Mouse (Mus musculus) limb, embryonic 11.5 days (tissue): ENCODE measurements around the gene Cacng2. TPM values are rescaled to one million over a fixed set of nuclear protein-coding genes. Genes with fewer than 3 reads are reported as not detected.

Source experiments
- ATAC-seq: fragments of 200-750 bp; cut with Nextera tagmentation; 2 replicates; pipeline ENCODE4 v1.8.0; 2017; ENCODE audit warnings: low read depth; ENCODE audit not compliant: insufficient number of reproducible peaks, low FRiP score, low TSS enrichment
- DNase-seq: peaks from one replicate; pipeline ENCODE4 v3.0.0-alpha.2; 2015; ENCODE audit warnings: low spot score
- H3K27ac ChIP-seq: fragments of 300-500 bp; sonication (generic); replicated peaks from 2 replicates; pipeline ENCODE4 v1.5.1; 2014; ENCODE audit warnings: low read depth, mild to moderate bottlenecking, low read length
- H3K27me3 ChIP-seq: fragments of 300-500 bp; sonication (generic); 2 replicates; pipeline ENCODE4 v1.6.1; 2014; ENCODE audit warnings: mild to moderate bottlenecking, low read length, mixed read lengths; ENCODE audit not compliant: control insufficient read depth, insufficient read depth
- H3K36me3 ChIP-seq: fragments of 300-500 bp; sonication (generic); 2 replicates; pipeline ENCODE4 v1.6.1; 2014; ENCODE audit warnings: mild to moderate bottlenecking, low read length, moderate library complexity, mixed read lengths; ENCODE audit not compliant: control insufficient read depth, insufficient read depth
- H3K4me1 ChIP-seq: fragments of 300-500 bp; sonication (generic); 2 replicates; pipeline ENCODE4 v1.6.1; 2014; ENCODE audit warnings: low read length, mixed read lengths; ENCODE audit not compliant: control insufficient read depth, insufficient read depth
- H3K4me2 ChIP-seq: fragments of 300-500 bp; sonication (generic); 2 replicates; pipeline ENCODE4 v1.6.1; 2014; ENCODE audit warnings: low read depth, mild to moderate bottlenecking, moderate library complexity; ENCODE audit not compliant: severe bottlenecking
- H3K4me3 ChIP-seq: fragments of 300-500 bp; sonication (generic); 2 replicates; pipeline ENCODE4 v1.5.1; 2014; ENCODE audit warnings: low read depth, low read length
- H3K9ac ChIP-seq: fragments of 300-500 bp; sonication (generic); 2 replicates; pipeline ENCODE4 v1.6.1; 2014; ENCODE audit warnings: mild to moderate bottlenecking, low read length
- H3K9me3 ChIP-seq: fragments of 300-500 bp; sonication (generic); 2 replicates; pipeline ENCODE4 v1.6.1; 2016; ENCODE audit warnings: low read length; ENCODE audit not compliant: control insufficient read depth
- WGBS: fragments of 180-500 bp; shearing (Covaris S2); extraction: QIAGEN DNeasy Blood & Tissue Kit; methylation state at CpG from one replicate; pipeline ENCODE4 v1.1.7; 2014; 5-methylcytosine and 5-hydroxymethylcytosine counted together
- polyA plus RNA-seq: library from polyadenylated mRNA; unstranded; fragments of >200 nt; fragmentation: Nextera tagmentation; extraction: Ambion mirVana; gene quantifications from 2 replicates; pipeline ENCODE4 v1.2.1, GENCODE M21; 2014

Gene Cacng2
- polyA plus RNA-seq, 1 experiment from 2014 or later: not detected

DNA sequence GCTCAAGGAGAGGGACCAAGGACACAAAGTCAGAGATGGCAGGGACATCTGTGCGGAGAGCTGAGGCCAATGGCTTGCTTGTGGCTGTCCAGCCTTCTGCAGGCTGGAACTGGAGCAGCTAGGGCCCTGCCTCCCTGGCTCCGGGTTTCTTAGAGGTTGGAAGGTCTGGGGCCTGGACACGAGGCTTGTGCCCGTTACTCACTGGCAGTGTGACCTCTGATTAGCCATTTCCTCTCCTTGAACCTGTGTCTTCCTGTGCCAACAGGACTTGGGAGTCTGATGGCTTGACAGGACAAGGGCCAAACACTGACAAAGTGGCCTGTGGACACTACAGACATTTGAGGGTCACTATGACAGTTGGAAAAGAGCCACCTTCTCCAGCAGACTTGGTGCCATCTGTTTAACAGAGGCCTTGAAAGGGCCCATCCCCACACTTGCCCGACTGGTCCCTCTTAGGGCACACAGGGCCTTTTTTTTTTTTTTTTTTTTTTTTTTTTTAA is 138.6 kb downstream of the Cacng2 start:
- Histone ChIP-seq H3K4me1 (no peaks in the 10 kb centered on the region), H3K4me3 (no peak overlapping the region), H3K27me3 (no peaks in the 10 kb centered on the region), H3K36me3 (no peaks in the 10 kb centered on the region), H3K9ac (no peak overlapping the region), H3K4me2 (no peak overlapping the region), H3K27ac (no peak overlapping the region), H3K9me3 (no peaks in the 10 kb centered on the region)
- 71% methylated on average over 5 of the region's 5 CpGs for WGBS
- DNase-seq: no peak
- ATAC-seq: no peak

DNA sequence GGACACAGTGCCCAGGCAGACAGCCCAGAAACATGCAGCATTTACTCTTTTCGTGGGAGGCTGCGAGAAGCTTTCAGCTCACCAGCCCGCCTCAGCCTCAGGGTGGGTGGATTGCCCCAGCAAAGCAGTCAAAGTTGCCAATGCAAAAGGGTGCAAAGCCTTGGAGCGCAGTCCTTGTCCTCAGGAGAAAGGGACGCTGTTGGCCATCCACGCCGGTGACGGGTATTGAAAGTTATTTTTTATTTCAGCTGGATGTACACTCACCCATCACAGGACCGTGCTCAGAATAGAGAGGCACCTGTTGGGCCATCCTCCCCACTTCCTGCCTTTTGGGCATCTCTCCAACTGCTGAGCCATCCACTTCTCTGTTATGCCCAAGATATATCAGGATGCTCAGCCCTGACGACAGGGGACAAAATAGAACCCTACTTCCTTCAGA is 140.4 kb downstream of the Cacng2 start:
- Histone ChIP-seq H3K9me3 (no peaks in the 10 kb centered on the region), H3K4me1 (no peaks in the 10 kb centered on the region), H3K36me3 (no peaks in the 10 kb centered on the region), H3K9ac (no peak overlapping the region), H3K27ac (no peak overlapping the region), H3K4me3 (no peak overlapping the region), H3K4me2 (no peak overlapping the region), H3K27me3 (no peaks in the 10 kb centered on the region)
- DNase-seq (no peak), ATAC-seq (no peak)
- WGBS: 90% methylated on average over 10 of the region's 10 CpGs

GRCm38 (mm10) chr15:77977663-77978062 is 142.2 kb downstream of the Cacng2 start:
- ATAC-seq: no peak
- no peak overlapping the region for H3K4me2 ChIP-seq
- WGBS: 63% methylated on average over 3 of the region's 3 CpGs
- no peaks in the 10 kb centered on the region for H3K9me3 ChIP-seq
- H3K4me3 ChIP-seq: no peak overlapping the region
- no peak overlapping the region for H3K27ac ChIP-seq
- no peaks in the 10 kb centered on the region for H3K36me3 ChIP-seq
- no peaks in the 10 kb centered on the region for H3K4me1 ChIP-seq
- no peak overlapping the region for H3K9ac ChIP-seq
- no peak for DNase-seq
- no peaks in the 10 kb centered on the region for H3K27me3 ChIP-seq

GRCm38 (mm10) chr15:77974165-77974841 is 145.5 kb downstream of the Cacng2 start:
- ATAC-seq (no peak), DNase-seq (no peak)
- Histone ChIP-seq H3K27me3 (no peaks in the 10 kb centered on the region), H3K4me2 (no peak overlapping the region), H3K9ac (no peak overlapping the region), H3K9me3 (no peaks in the 10 kb centered on the region), H3K4me1 (peaks cover 5% of the 10 kb centered on the region; the same call in 1 of the 2 replicates), H3K27ac (no peak overlapping the region), H3K4me3 (no peak overlapping the region), H3K36me3 (no peaks in the 10 kb centered on the region)
- WGBS: 75% methylated on average over 6 of the region's 6 CpGs

GRCm38 (mm10) chr15:77970470-77971292 is 149.1 kb downstream of the Cacng2 start, which contains the start of gene Eif3d:
Gene Eif3d, minus strand, starts transcription at chr15:77970813.
- ATAC-seq: peak; percentile 76
- Histone ChIP-seq H3K36me3 (peaks cover 21% of the 10 kb centered on the region), H3K4me1 (peaks cover 5% of the 10 kb centered on the region; the same call in 1 of the 2 replicates), H3K9ac (peak within 1 kb of the TSS; percentile 92), H3K4me2 (peak within 1 kb of the TSS; percentile 90), H3K4me3 (peak within 1 kb of the TSS; percentile 92), H3K9me3 (no peaks in the 10 kb centered on the region), H3K27ac (peak within 1 kb of the TSS; percentile 97), H3K27me3 (no peaks in the 10 kb centered on the region)
- under 1% methylated on average over 72 of the region's 72 CpGs for WGBS
- peak; percentile 95 for DNase-seq

DNA sequence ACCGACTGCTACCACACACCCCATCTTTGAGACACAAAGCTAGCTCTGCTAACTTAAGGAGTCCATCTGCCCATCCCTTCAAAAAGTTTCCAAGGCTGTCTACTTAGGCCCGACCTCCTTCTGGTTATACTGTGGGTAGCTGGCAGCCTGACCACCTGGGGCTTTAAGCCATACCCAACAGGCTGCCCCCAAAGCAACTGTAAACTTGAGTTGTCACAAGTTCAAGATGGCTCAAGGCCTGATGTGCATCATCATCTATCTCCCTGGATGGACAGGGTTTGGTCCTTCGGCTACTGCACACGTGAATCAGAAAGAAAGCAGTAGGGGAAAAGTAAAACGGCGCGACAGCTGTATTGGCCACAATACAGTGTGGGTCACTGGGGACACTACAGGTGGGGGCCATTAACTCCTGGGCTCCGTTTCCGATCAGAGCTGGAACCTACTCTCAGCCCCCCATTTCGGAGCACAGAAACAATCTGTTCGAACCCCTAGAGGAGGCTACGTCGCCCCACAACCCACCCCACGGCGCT is 149.8 kb downstream of the Cacng2 start:
- WGBS: 4% methylated on average over 15 of the region's 15 CpGs
- Histone ChIP-seq H3K27me3 (no peaks in the 10 kb centered on the region), H3K27ac (peak overlapping the region; percentile 97), H3K36me3 (peaks cover 27% of the 10 kb centered on the region), H3K4me1 (peaks cover 5% of the 10 kb centered on the region; the same call in 1 of the 2 replicates), H3K4me3 (peak overlapping the region; percentile 92), H3K9me3 (no peaks in the 10 kb centered on the region), H3K4me2 (peak overlapping the region; percentile 90), H3K9ac (peak overlapping the region; percentile 92)
- no peak for DNase-seq
- ATAC-seq: no peak

- WGBS: 86% methylated on average over 9 of the region's 9 CpGs
- ATAC-seq (no peak), DNase-seq (no peak)
- Histone ChIP-seq H3K27ac (no peak overlapping the region), H3K27me3 (no peaks in the 10 kb centered on the region), H3K4me2 (no peak overlapping the region), H3K9ac (no peak overlapping the region), H3K9me3 (no peaks in the 10 kb centered on the region), H3K36me3 (peaks cover 63% of the 10 kb centered on the region), H3K4me1 (peaks cover 5% of the 10 kb centered on the region; the same call in 1 of the 2 replicates), H3K4me3 (no peak overlapping the region)
Observed at GRCm38 (mm10) chr15:77965117-77965528, 154.7 kb downstream of the Cacng2 start.

DNA sequence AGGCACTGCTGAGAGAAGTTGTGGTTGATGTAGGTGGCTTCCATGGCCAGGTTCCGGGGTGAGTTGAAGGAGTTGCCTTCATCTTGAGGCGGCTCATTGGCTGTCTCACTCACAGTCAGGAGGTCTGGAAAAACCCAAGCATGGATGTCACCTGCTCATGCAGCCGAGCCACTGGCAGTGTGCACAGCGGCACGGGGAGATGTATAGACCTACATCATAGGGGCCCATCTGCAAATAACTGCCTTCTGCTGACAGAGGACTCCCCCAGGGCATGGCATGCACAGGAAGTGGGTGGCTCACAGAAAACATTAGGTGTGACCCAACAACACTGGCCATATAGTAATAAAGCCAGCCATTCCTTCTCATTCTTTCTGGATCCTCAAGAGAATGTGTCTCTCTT is 157.4 kb downstream of the Cacng2 start:
- ATAC-seq: no peak

More for the DNA sequence above, 157.4 kb downstream of the Cacng2 start:
- no peaks in the 10 kb centered on the region for H3K27me3 ChIP-seq
- no peak overlapping the region for H3K4me2 ChIP-seq
- H3K4me3 ChIP-seq: no peak overlapping the region
- WGBS: 93% methylated on average over 5 of the region's 5 CpGs
- H3K36me3 ChIP-seq: peaks cover 72% of the 10 kb centered on the region
- H3K9ac ChIP-seq: no peak overlapping the region
- no peak for DNase-seq
- H3K4me1 ChIP-seq: no peaks in the 10 kb centered on the region
- H3K27ac ChIP-seq: no peak overlapping the region
- no peaks in the 10 kb centered on the region for H3K9me3 ChIP-seq
